In genomic region chr8:120743898-120744290, GRCm38 (mm10) we compare ENCODE assay signal across 10 mouse cellular contexts. TPM values are rescaled to one million over a fixed set of nuclear protein-coding genes. Genes with fewer than 3 reads are reported as not detected.
A peak's percentile ranks its signal among the peaks of the same experiment; 100 is the strongest.
DNase-seq lines count a peak whose midpoint lies in the region; ATAC-seq and TF ChIP-seq lines count a peak whose summit lies in the region.
"Had no signal": no experiment of that assay in that cellular context is flagged by ENCODE, and none has a peak within 500 bp of the region (broad histone marks: within the 10 kb centered on the region; RNA-seq: fewer than 3 reads in every experiment).

No protein-coding gene starts in this region.

- ATAC-seq in heart, embryonic 15.5 days (replicated peaks; ENCODE audit: insufficient number of reproducible peaks, insufficient read depth, low FRiP score, low read depth): peak; percentile 40; the same call in 1 of the 2 replicates
- peak; percentile 22; the same call in 1 of the 2 replicates for ATAC-seq in limb, embryonic 12.5 days (ENCODE audit: insufficient number of reproducible peaks, insufficient read depth, low FRiP score, low TSS enrichment, low read depth)
- ATAC-seq in midbrain, postnatal 0 days (ENCODE audit: low FRiP score): no peak

- TF ChIP-seq CTCF in midbrain, postnatal 0 days (IDR thresholded peaks at IDR 0.05): no peak
- TF ChIP-seq CTCF in cerebellum, adult 2 months (IDR thresholded peaks at IDR 0.05; ENCODE audit: borderline replicate concordance, insufficient read depth, low read depth, low read length): no peak

- no peak for TF ChIP-seq POLR2A in cerebellum, adult 2 months (IDR thresholded peaks at IDR 0.05; ENCODE audit: borderline replicate concordance, insufficient read depth, low read length)

- H3K36me3 ChIP-seq in heart, embryonic 15.5 days: no peaks in the 10 kb centered on the region
- no peaks in the 10 kb centered on the region for H3K36me3 ChIP-seq in limb, embryonic 12.5 days
- H3K36me3 ChIP-seq in midbrain, postnatal 0 days (ENCODE audit: insufficient read depth, low read length): no peaks in the 10 kb centered on the region
- H3K36me3 ChIP-seq: limb, embryonic 15.5 days had no signal

- DNase-seq in kidney, adult 11 months: peak; percentile 37
- DNase-seq in kidney, adult 18-20 months: no peak
- DNase-seq in lung, postnatal 4 days: peak; percentile 67 to 83
- DNase-seq in natural killer cell, adult 2 months (ENCODE audit: low spot score in 2 of 2): no peak
- no peak for DNase-seq in midbrain, postnatal 0 days (ENCODE audit: low spot score)
- no peak for DNase-seq in cerebellum, adult 2 months
- DNase-seq: adrenal gland, adult 8-10 months had no signal

- H3K27me3 ChIP-seq in heart, embryonic 15.5 days: 0 out of 2 replicates have a peak, but pooled peaks cover 5% of the 10 kb centered on the region
- peaks cover 19% of the 10 kb centered on the region for H3K27me3 ChIP-seq in limb, embryonic 12.5 days
- H3K27me3 ChIP-seq in midbrain, postnatal 0 days (ENCODE audit: insufficient read depth, low read length): no peaks in the 10 kb centered on the region
- H3K27me3 ChIP-seq in cerebellum, adult 2 months (ENCODE audit: control insufficient read depth, insufficient read depth, low read length): no peaks in the 10 kb centered on the region
- H3K27me3 ChIP-seq: limb, embryonic 15.5 days had no signal

- 0 out of 2 replicates have a peak overlapping the region, but pooled peaks have one; percentile 26 for H3K27ac ChIP-seq in heart, embryonic 15.5 days
- H3K27ac ChIP-seq in limb, embryonic 12.5 days: 0 out of 2 replicates have a peak overlapping the region, but pooled peaks have one; percentile 4
- no peak overlapping the region for H3K27ac ChIP-seq in midbrain, postnatal 0 days (ENCODE audit: low read depth, low read length)
- no peak overlapping the region for H3K27ac ChIP-seq in cerebellum, adult 2 months (ENCODE audit: insufficient read depth, low read length)
- H3K27ac ChIP-seq: limb, embryonic 15.5 days had no signal

- H3K9me3 ChIP-seq in heart, embryonic 15.5 days (replicated peaks): no peaks in the 10 kb centered on the region
- 0 out of 2 replicates have a peak, but pooled peaks cover 6% of the 10 kb centered on the region for H3K9me3 ChIP-seq in limb, embryonic 12.5 days
- no peaks in the 10 kb centered on the region for H3K9me3 ChIP-seq in midbrain, postnatal 0 days (ENCODE audit: low read length)
- H3K9me3 ChIP-seq: limb, embryonic 15.5 days had no signal

- peaks cover 9% of the 10 kb centered on the region for H3K4me1 ChIP-seq in heart, embryonic 15.5 days (replicated peaks)
- H3K4me1 ChIP-seq in limb, embryonic 12.5 days (replicated peaks): peaks cover 21% of the 10 kb centered on the region
- H3K4me1 ChIP-seq in midbrain, postnatal 0 days (ENCODE audit: insufficient read depth, low read length): no peaks in the 10 kb centered on the region
- no peaks in the 10 kb centered on the region; the same call in 1 of the 2 replicates for H3K4me1 ChIP-seq in cerebellum, adult 2 months (ENCODE audit: control insufficient read depth, insufficient read depth, low read length)

- WGBS in heart, embryonic 15.5 days: 68% methylated on average over 4 of the region's 4 CpGs
- 65% methylated on average over 4 of the region's 4 CpGs for WGBS in limb, embryonic 12.5 days
- WGBS in midbrain, postnatal 0 days: 66% methylated on average over 4 of the region's 4 CpGs
- 83% methylated on average over 4 of the region's 4 CpGs for WGBS in cerebellum, adult 2 months

- H3K4me2 ChIP-seq in heart, embryonic 15.5 days: no peak overlapping the region
- no peak overlapping the region for H3K4me2 ChIP-seq in limb, embryonic 12.5 days
- no peak overlapping the region for H3K4me2 ChIP-seq in midbrain, postnatal 0 days (ENCODE audit: low read depth, low read length, poor library complexity, severe bottlenecking)
- H3K4me2 ChIP-seq: limb, embryonic 15.5 days had no signal

- no peak overlapping the region for H3K4me3 ChIP-seq in heart, embryonic 15.5 days
- no peak overlapping the region for H3K4me3 ChIP-seq in limb, embryonic 12.5 days (replicated peaks)
- H3K4me3 ChIP-seq in midbrain, postnatal 0 days (ENCODE audit: low read depth, low read length): no peak overlapping the region
- no peak overlapping the region for H3K4me3 ChIP-seq in cerebellum, adult 2 months (replicated peaks; ENCODE audit: insufficient read depth, low read depth, low read length)
- H3K4me3 ChIP-seq: limb, embryonic 15.5 days had no signal

- H3K9ac ChIP-seq in heart, embryonic 15.5 days: no peak overlapping the region
- H3K9ac ChIP-seq in limb, embryonic 12.5 days (replicated peaks): no peak overlapping the region
- H3K9ac ChIP-seq in midbrain, postnatal 0 days (replicated peaks; ENCODE audit: low read length, poor library complexity, severe bottlenecking): no peak overlapping the region
- H3K9ac ChIP-seq: limb, embryonic 15.5 days had no signal

RNA-seq across cellular contexts. Expression of gene Irf8, which starts 7.7 kb away (rescaled TPM):
- 12.6 and 18.9 TPM in 2 replicates for polyA plus RNA-seq in heart, embryonic 15.5 days (2015; fragmentation: Nextera tagmentation; extraction: Ambion mirVana)
- 3.5 and 4.1 TPM in 2 replicates for polyA plus RNA-seq in limb, embryonic 12.5 days (2016; fragmentation: Nextera tagmentation; extraction: Ambion mirVana)
- total RNA-seq in midbrain, postnatal 0 days (2014; rRNA removed): 3.2 and 3.5 TPM in 2 replicates
- 5.0 and 5.7 TPM in 2 replicates for polyA plus RNA-seq in midbrain, postnatal 0 days (2015; fragmentation: Nextera tagmentation; extraction: Ambion mirVana)
- polyA plus RNA-seq in cerebellum, adult 2 months (2012; rRNA removed): 1.8 and 2.0 TPM in 2 replicates

Comparison
In these comparisons a context has a peak if more than half of its experiments do, and no peak if none do; other contexts are left out.
1. DNase-seq: peak in kidney, adult 11 months (single experiment) and lung, postnatal 4 days (2 of 2); none in kidney, adult 18-20 months (single experiment), natural killer cell, adult 2 months (0 of 2), midbrain, postnatal 0 days (single experiment) and cerebellum, adult 2 months (0 of 2).
2. H3K27ac ChIP-seq: peak in heart, embryonic 15.5 days (single experiment) and limb, embryonic 12.5 days (single experiment); none in midbrain, postnatal 0 days (single experiment) and cerebellum, adult 2 months (single experiment).